Mouse (Mus musculus) liver, postnatal 0 days (tissue): ENCODE measurements around the gene Mre11a. TPM values are rescaled to one million over a fixed set of nuclear protein-coding genes. Genes with fewer than 3 reads are reported as not detected.

Experiments used
- ATAC-seq: fragments of 200-750 bp; cut with Nextera tagmentation; 2 replicates; pipeline ENCODE4 v1.8.0; 2017; ENCODE audit warnings: mild to moderate bottlenecking, moderate library complexity
- DNase-seq: peaks from one replicate; pipeline ENCODE4 v3.0.0-alpha.2; 2016
- H3K27ac ChIP-seq: fragments of 300-500 bp; sonication (generic); 2 replicates; pipeline ENCODE4 v1.5.1; 2014; ENCODE audit warnings: antibody characterized with exemption, moderate library complexity, mild to moderate bottlenecking, low read depth
- H3K27me3 ChIP-seq: fragments of 300-500 bp; sonication (generic); 2 replicates; pipeline ENCODE4 v1.6.1; 2014; ENCODE audit warnings: low read length, control low read depth, mixed read lengths; ENCODE audit not compliant: insufficient read depth
- H3K36me3 ChIP-seq: fragments of 300-500 bp; sonication (generic); replicated peaks from 2 replicates; pipeline ENCODE4 v1.6.1; 2014; ENCODE audit warnings: mild to moderate bottlenecking, control low read depth, low read length, moderate library complexity, mixed read lengths; ENCODE audit not compliant: insufficient read depth
- H3K4me1 ChIP-seq: fragments of 300-500 bp; sonication (generic); 2 replicates; pipeline ENCODE4 v1.6.1; 2014; ENCODE audit warnings: antibody characterized with exemption, mild to moderate bottlenecking, control low read depth; ENCODE audit not compliant: insufficient read depth
- H3K4me2 ChIP-seq: fragments of 300-500 bp; sonication (generic); 2 replicates; pipeline ENCODE4 v1.6.1; 2014; ENCODE audit warnings: low read depth, mild to moderate bottlenecking, low read length, moderate library complexity, mixed read lengths
- H3K4me3 ChIP-seq: fragments of 300-500 bp; sonication (generic); 2 replicates; pipeline ENCODE4 v1.5.1; 2014; ENCODE audit warnings: low read depth, low read length
- H3K9ac ChIP-seq: fragments of 300-500 bp; sonication (generic); replicated peaks from 2 replicates; pipeline ENCODE4 v1.6.1; 2014; ENCODE audit warnings: mild to moderate bottlenecking, moderate library complexity
- H3K9me3 ChIP-seq: fragments of 300-500 bp; sonication (generic); 2 replicates; pipeline ENCODE4 v1.6.1; 2016; ENCODE audit warnings: mild to moderate bottlenecking, control low read depth, low read length, mixed read lengths
- CTCF ChIP-seq: sonication (generic); IDR thresholded peaks from 2 replicates; pipeline ENCODE4 v1.5.1; 2016; ENCODE audit warnings: antibody characterized with exemption, low read depth
- EP300 ChIP-seq: IDR thresholded peaks from 2 replicates; pipeline ENCODE4 v1.6.1; 2016; ENCODE audit warnings: antibody characterized with exemption, low read depth, mild to moderate bottlenecking
- WGBS: fragments of 180-500 bp; shearing (Covaris S2); extraction: QIAGEN DNeasy Blood & Tissue Kit; methylation state at CpG from one replicate; pipeline ENCODE4 v1.1.7; 2014; ENCODE audit not compliant: insufficient replicate concordance; 5-methylcytosine and 5-hydroxymethylcytosine counted together
- polyA plus RNA-seq: library from polyadenylated mRNA; unstranded; fragments of >200 nt; fragmentation: Nextera tagmentation; extraction: Ambion mirVana; gene quantifications from 2 replicates; pipeline ENCODE4 v1.2.1, GENCODE M21; 2015

Mre11a gene
- polyA plus RNA-seq, 1 experiment from 2014 or later, result 6.8 TPM

DNA sequence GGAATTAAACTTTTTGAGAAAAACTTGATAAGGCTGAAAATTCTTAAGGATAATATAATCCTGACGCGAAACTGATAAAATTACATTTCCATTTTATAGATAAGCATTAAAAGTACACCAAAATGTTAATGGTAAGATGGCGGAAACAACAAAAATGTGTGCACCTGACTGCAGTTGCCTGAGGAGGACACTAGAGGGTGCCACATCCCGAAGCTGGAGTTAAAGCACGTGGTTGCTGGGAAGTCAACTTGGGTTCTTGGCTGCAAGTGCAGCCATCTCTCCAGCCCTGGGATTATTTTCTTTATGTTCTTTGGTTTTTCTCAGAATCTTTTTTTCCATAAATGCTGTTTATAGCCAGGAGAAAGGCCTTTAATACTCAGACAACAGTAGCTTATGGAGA lies 62.0 kb downstream of the Mre11a start:
- Histone ChIP-seq H3K36me3 (no peaks in the 10 kb centered on the region), H3K4me2 (no peak overlapping the region), H3K9me3 (no peaks in the 10 kb centered on the region), H3K27me3 (no peaks in the 10 kb centered on the region), H3K4me3 (no peak overlapping the region), H3K27ac (no peak overlapping the region), H3K9ac (no peak overlapping the region), H3K4me1 (no peaks in the 10 kb centered on the region)
- no peak for DNase-seq
- TF ChIP-seq EP300 (no peak), CTCF (peak; percentile 66)
- WGBS, result 52% methylated on average over 5 of the region's 5 CpGs
- ATAC-seq, result no peak

GRCm38 (mm10) chr9:14848267-14848935 lies 63.9 kb downstream of the Mre11a start:
- Histone ChIP-seq H3K4me3 (no peak overlapping the region), H3K9ac (no peak overlapping the region), H3K9me3 (no peaks in the 10 kb centered on the region), H3K4me2 (no peak overlapping the region), H3K27ac (no peak overlapping the region), H3K27me3 (no peaks in the 10 kb centered on the region), H3K36me3 (no peaks in the 10 kb centered on the region), H3K4me1 (no peaks in the 10 kb centered on the region)
- WGBS, result 78% methylated on average over 1 of the region's 1 CpGs
- TF ChIP-seq CTCF (no peak), EP300 (no peak)
- no peak for DNase-seq
- ATAC-seq, result no peak

- DNase-seq (no peak), ATAC-seq (no peak)
- Histone ChIP-seq H3K9ac (no peak overlapping the region), H3K36me3 (no peaks in the 10 kb centered on the region), H3K27me3 (peaks cover 16% of the 10 kb centered on the region; the same call in 1 of the 2 replicates), H3K4me2 (no peak overlapping the region), H3K4me3 (no peak overlapping the region), H3K9me3 (no peaks in the 10 kb centered on the region), H3K27ac (no peak overlapping the region), H3K4me1 (no peaks in the 10 kb centered on the region)
- 69% methylated on average over 4 of the region's 4 CpGs for WGBS
- TF ChIP-seq CTCF, result no peak
- no peak for TF ChIP-seq EP300
Measured at GRCm38 (mm10) chr9:14854585-14854984, 70.1 kb downstream of the Mre11a start.

DNA sequence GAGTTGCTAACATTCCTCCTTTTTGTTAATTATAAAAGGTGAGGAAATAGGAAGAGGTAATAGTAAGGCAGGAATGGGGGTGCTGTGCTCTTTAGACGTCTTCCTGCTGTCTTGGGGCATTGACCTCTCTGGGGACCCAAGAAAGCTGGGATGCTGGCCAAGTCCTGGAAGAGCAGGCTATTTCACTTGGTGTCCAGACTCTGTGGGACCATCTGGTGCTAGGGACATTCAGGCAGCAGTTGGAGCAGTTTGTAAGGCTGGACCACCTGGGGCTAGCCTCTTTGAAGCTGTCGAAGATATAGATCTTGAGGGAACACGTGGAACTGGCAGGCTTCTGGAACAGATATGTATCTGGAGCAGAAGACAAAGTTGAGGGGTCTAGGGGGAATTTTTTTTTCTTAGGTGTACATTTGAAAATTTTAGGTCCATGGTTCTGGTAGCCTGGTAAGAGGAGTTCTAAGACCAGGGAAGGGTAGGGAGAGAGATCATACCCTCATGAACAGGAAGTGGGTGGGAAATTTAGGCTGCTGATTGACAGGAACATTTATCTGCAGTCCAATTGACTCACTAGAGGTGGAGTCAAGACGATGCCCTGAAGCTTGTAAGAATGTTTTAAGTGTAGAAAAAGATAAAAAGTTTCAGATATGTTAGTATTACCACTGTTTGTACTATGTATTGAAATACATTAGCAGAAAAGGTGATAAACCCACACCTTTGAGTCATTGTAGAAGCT lies 72.6 kb downstream of the Mre11a start:
- Histone ChIP-seq H3K9me3 (no peaks in the 10 kb centered on the region), H3K36me3 (no peaks in the 10 kb centered on the region), H3K9ac (no peak overlapping the region), H3K4me1 (no peaks in the 10 kb centered on the region), H3K27ac (no peak overlapping the region), H3K4me3 (no peak overlapping the region), H3K4me2 (no peak overlapping the region), H3K27me3 (peaks cover 37% of the 10 kb centered on the region)
- ATAC-seq, result no peak
- 46% methylated on average over 4 of the region's 4 CpGs for WGBS
- no peak for TF ChIP-seq EP300
- TF ChIP-seq CTCF, result no peak
- DNase-seq, result no peak

DNA sequence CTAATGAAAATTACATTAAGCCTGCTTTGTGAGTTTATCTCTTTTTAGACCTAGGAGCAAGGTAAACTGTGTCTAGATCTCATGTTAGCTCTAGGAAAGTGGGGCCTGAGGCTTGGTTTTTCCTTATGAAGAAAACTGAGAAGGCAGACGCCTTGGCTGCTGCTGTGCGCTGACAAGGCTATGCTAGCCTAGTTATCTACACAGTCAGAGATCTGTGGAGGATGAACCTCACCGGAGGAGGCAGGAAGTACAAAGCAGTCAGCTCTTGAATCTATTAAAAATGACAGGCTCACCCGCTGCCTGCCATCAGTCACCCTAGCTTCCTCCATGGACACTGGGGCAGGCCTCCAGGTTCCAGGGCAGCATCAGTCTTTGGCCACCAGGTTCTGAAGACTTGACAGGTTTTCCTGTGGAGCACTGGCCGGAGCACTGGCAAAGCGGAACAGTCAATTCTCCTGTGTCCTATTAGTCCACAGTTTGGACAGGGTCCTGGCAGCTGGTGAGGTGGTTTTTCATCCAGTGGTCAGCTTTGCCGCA lies 73.8 kb downstream of the Mre11a start:
- H3K9ac ChIP-seq, result no peak overlapping the region
- ATAC-seq (no peak), DNase-seq (no peak)
- no peak overlapping the region for H3K4me3 ChIP-seq
- TF ChIP-seq CTCF (no peak), EP300 (no peak)
- 56% methylated on average over 7 of the region's 7 CpGs for WGBS
- H3K36me3 ChIP-seq, result no peaks in the 10 kb centered on the region
- H3K27me3 ChIP-seq, result peaks cover 41% of the 10 kb centered on the region
- no peaks in the 10 kb centered on the region for H3K9me3 ChIP-seq
- no peak overlapping the region for H3K4me2 ChIP-seq
- H3K27ac ChIP-seq, result no peak overlapping the region
- H3K4me1 ChIP-seq, result no peaks in the 10 kb centered on the region

GRCm38 (mm10) chr9:14858782-14859181 lies 74.3 kb downstream of the Mre11a start:
- Histone ChIP-seq H3K4me2 (no peak overlapping the region), H3K36me3 (no peaks in the 10 kb centered on the region), H3K4me1 (no peaks in the 10 kb centered on the region), H3K27me3 (peaks cover 41% of the 10 kb centered on the region), H3K9me3 (no peaks in the 10 kb centered on the region), H3K27ac (no peak overlapping the region), H3K4me3 (no peak overlapping the region), H3K9ac (no peak overlapping the region)
- TF ChIP-seq CTCF (no peak), EP300 (no peak)
- DNase-seq, result no peak
- 64% methylated on average over 3 of the region's 3 CpGs for WGBS
- ATAC-seq, result no peak
